Mouse (Mus musculus) heart, embryonic 11.5 days (tissue): ENCODE measurements around the gene Gm20521. TPM values are rescaled to one million over a fixed set of nuclear protein-coding genes. Genes with fewer than 3 reads are reported as not detected.
A peak's percentile ranks its signal among the peaks of the same experiment; 100 is the strongest.

Experiments
- ATAC-seq: fragments of 200-750 bp; cut with Nextera tagmentation; replicated peaks from 2 replicates; pipeline ENCODE4 v1.8.0; 2017; ENCODE audit warnings: moderate library complexity; ENCODE audit not compliant: insufficient number of reproducible peaks, low FRiP score, low TSS enrichment
- H3K27ac ChIP-seq: fragments of 300-500 bp; sonication (generic); 2 replicates; pipeline ENCODE4 v1.5.1; 2014; ENCODE audit warnings: mild to moderate bottlenecking, low read depth, low read length
- H3K27me3 ChIP-seq: fragments of 300-500 bp; sonication (generic); 2 replicates; pipeline ENCODE4 v1.6.1; 2014; ENCODE audit warnings: mild to moderate bottlenecking, low read length, mixed read lengths; ENCODE audit not compliant: control insufficient read depth, insufficient read depth
- H3K36me3 ChIP-seq: fragments of 300-500 bp; sonication (generic); 2 replicates; pipeline ENCODE4 v1.6.1; 2014; ENCODE audit warnings: mild to moderate bottlenecking, low read length, moderate library complexity, mixed read lengths; ENCODE audit not compliant: control insufficient read depth, insufficient read depth
- H3K4me1 ChIP-seq: fragments of 300-500 bp; sonication (generic); 2 replicates; pipeline ENCODE4 v1.6.1; 2014; ENCODE audit warnings: low read length; ENCODE audit not compliant: control insufficient read depth, insufficient read depth
- H3K4me2 ChIP-seq: fragments of 300-500 bp; sonication (generic); 2 replicates; pipeline ENCODE4 v1.6.1; 2014; ENCODE audit warnings: mild to moderate bottlenecking, moderate library complexity
- H3K4me3 ChIP-seq: fragments of 300-500 bp; sonication (generic); 2 replicates; pipeline ENCODE4 v1.5.1; 2014; ENCODE audit warnings: low read depth, low read length
- H3K9ac ChIP-seq: fragments of 300-500 bp; sonication (generic); 2 replicates; pipeline ENCODE4 v1.6.1; 2014; ENCODE audit warnings: mild to moderate bottlenecking, low read depth, low read length, moderate library complexity
- H3K9me3 ChIP-seq: fragments of 300-500 bp; sonication (generic); replicated peaks from 2 replicates; pipeline ENCODE4 v1.6.1; 2016; ENCODE audit warnings: low read length; ENCODE audit not compliant: control insufficient read depth
- WGBS: fragments of 180-500 bp; shearing (Covaris S2); extraction: QIAGEN DNeasy Blood & Tissue Kit; methylation state at CpG from one replicate; pipeline ENCODE4 v1.1.7; 2014; ENCODE audit not compliant: insufficient replicate concordance; 5-methylcytosine and 5-hydroxymethylcytosine counted together
- polyA plus RNA-seq: library from polyadenylated mRNA; unstranded; fragments of >200 nt; fragmentation: Nextera tagmentation; extraction: Ambion mirVana; gene quantifications from 2 replicates; pipeline ENCODE4 v1.2.1, GENCODE M21; 2014

Gm20521 gene
- polyA plus RNA-seq, 1 experiment from 2014 or later: 0.31 TPM

DNA sequence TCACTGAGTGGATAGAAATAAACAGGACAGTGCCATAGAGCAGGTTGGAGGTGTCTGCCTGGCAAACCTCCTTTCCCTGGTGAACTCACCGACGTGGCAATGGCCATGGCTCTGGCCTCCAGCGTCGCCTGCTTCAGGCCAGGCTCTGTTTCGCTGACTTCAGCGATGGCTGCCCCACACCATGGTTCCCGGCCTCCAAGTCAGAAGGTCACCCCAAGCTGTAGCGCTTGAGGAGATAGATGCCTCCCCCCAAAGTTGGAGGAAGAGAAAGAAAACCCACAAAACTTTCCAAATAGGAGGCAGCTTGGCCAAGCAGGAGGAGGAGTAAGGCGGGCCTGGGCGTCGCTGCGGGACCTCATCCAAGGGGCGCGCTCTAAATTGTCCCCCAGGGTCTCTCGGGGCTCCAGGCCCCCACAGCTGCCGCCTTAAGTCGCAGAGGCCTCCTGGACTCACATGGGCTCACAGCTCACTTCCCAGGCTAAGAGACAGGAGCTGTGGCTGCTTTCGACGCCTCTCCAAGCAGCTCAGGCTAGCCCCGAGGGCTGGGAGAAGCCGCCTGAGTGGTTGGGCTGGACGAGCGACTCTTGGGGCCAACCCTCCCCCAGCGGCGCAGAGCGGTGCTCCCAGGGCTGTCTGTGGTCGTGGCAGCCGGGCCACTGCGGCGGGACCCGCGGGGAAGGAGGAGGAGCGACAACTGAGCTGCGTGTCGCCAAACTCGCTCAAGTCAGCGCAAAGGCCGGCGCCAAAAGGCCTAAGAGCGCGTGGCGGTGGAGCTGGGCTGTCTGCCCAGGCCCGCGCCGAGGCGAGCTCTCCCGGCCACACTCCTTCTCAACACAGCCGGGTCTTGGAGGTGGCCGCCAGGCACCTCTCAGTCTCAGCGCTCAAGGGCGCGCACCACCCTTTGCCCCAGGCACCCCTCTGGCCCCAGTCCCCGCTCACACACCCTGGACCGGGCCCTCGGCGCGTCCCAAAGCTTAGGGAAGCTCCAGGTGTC lies 42.4 kb downstream of the Gm20521 start, which contains the start of gene Efs:
Efs (minus strand) TSS at position 778 of the 994 bp plus-strand sequence.
- H3K9me3 ChIP-seq: peaks cover 8% of the 10 kb centered on the region
- peaks cover 4% of the 10 kb centered on the region for H3K36me3 ChIP-seq
- peaks cover 24% of the 10 kb centered on the region for H3K4me1 ChIP-seq
- H3K4me2 ChIP-seq: peak within 1 kb of the TSS; percentile 94
- peak; percentile 50 for ATAC-seq
- peak within 1 kb of the TSS; percentile 43 for H3K4me3 ChIP-seq
- peak within 1 kb of the TSS; percentile 66 for H3K9ac ChIP-seq
- peak within 1 kb of the TSS; percentile 64 for H3K27ac ChIP-seq
- 3% methylated on average over 56 of the region's 57 CpGs for WGBS
- H3K27me3 ChIP-seq: peaks cover 23% of the 10 kb centered on the region

DNA sequence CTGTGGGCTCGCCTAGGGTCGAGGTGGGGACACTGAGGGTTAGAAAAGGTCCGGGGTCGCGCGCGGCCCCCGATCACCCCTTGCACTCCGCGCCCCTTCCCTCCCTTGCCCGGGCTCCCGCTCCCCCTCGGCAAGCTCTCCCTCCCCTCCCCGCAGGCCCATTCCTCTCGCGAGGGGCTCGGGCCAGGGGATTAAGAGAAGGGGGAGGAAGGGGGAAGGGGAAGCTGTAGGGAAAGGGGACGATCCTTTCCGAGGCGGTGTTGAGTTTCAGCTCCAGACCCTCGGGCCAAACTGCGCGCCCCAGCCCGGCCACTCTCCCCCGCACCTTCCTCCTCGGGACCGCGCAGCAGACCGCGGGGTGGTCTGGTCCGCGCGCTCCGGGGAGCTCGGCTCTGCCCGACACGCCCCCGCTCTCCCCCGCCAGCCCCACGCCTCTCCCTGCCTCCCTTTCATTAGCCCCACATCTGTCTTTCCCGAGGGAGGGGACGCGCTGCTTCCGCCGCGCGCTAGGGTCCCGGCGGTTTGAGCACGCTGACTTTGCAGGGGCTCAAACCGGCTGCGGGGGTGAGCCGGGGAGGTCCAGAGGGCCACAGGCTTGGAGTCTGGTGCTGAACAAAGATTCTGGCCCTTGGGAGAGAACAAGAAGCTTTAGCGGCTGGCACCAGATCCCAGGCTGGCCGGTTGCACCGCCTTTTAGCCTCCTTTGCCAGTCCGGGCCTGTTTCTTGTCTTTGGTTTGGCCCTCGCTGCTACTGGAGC lies 43.3 kb downstream of the Gm20521 start:
- no peaks in the 10 kb centered on the region; the same call in 1 of the 2 replicates for H3K9me3 ChIP-seq
- WGBS: 2% methylated on average over 45 of the region's 58 CpGs
- peaks cover 23% of the 10 kb centered on the region for H3K27me3 ChIP-seq
- peak; percentile 50; the same call in 1 of the 2 replicates for ATAC-seq
- peaks cover 24% of the 10 kb centered on the region for H3K4me1 ChIP-seq
- H3K27ac ChIP-seq: peak overlapping the region; percentile 64
- no peaks in the 10 kb centered on the region; the same call in 1 of the 2 replicates for H3K36me3 ChIP-seq
- H3K4me2 ChIP-seq: peak overlapping the region; percentile 94
- peak overlapping the region; percentile 43 for H3K4me3 ChIP-seq
- peak overlapping the region; percentile 66 for H3K9ac ChIP-seq

- Histone ChIP-seq H3K36me3 (no peaks in the 10 kb centered on the region), H3K4me1 (peaks cover 24% of the 10 kb centered on the region), H3K27ac (peak overlapping the region; percentile 64), H3K4me2 (peak overlapping the region; percentile 94), H3K9ac (no peak overlapping the region), H3K9me3 (no peaks in the 10 kb centered on the region), H3K27me3 (peaks cover 23% of the 10 kb centered on the region), H3K4me3 (peak overlapping the region; percentile 43)
- no peak for ATAC-seq
- whole genome bisulfite sequencing: 17% methylated on average over 7 of the region's 7 CpGs
Measured at GRCm38 (mm10) chr14:54927296-54927695, 44.1 kb downstream of the Gm20521 start.

- 56% methylated on average over 5 of the region's 5 CpGs for WGBS
Measured at GRCm38 (mm10) chr14:54929801-54930200, 46.6 kb downstream of the Gm20521 start.

GRCm38 (mm10) chr14:54930431-54930830 lies 47.2 kb downstream of the Gm20521 start:
- 33% methylated on average over 2 of the region's 2 CpGs for WGBS
- Histone ChIP-seq H3K27ac (no peak overlapping the region), H3K4me2 (no peak overlapping the region)

More at GRCm38 (mm10) chr14:54929801-54930200, 46.6 kb downstream of the Gm20521 start:
- no peaks in the 10 kb centered on the region for H3K9me3 ChIP-seq
- H3K27me3 ChIP-seq: peaks cover 23% of the 10 kb centered on the region
- no peak overlapping the region; the same call in 1 of the 2 replicates for H3K9ac ChIP-seq
- no peak overlapping the region for H3K4me2 ChIP-seq
- no peak overlapping the region for H3K4me3 ChIP-seq
- H3K27ac ChIP-seq: no peak overlapping the region
- ATAC-seq: no peak
- H3K36me3 ChIP-seq: no peaks in the 10 kb centered on the region
- H3K4me1 ChIP-seq: peaks cover 13% of the 10 kb centered on the region

GRCm38 (mm10) chr14:54932645-54933150 lies 49.5 kb downstream of the Gm20521 start, which contains the start of gene Il25:
Gene Il25 (plus strand): TSS chr14:54932695.
- Histone ChIP-seq H3K9ac (no peak within 1 kb of the TSS), H3K27me3 (peaks cover 9% of the 10 kb centered on the region), H3K4me3 (no peak within 1 kb of the TSS), H3K4me1 (0 out of 2 replicates have a peak, but pooled peaks cover 4% of the 10 kb centered on the region), H3K4me2 (no peak within 1 kb of the TSS), H3K9me3 (no peaks in the 10 kb centered on the region), H3K36me3 (no peaks in the 10 kb centered on the region), H3K27ac (no peak within 1 kb of the TSS)
- 32% methylated on average over 6 of the region's 6 CpGs for WGBS
- ATAC-seq: no peak

More at GRCm38 (mm10) chr14:54930431-54930830, 47.2 kb downstream of the Gm20521 start:
- H3K4me3 ChIP-seq: no peak overlapping the region
- H3K9me3 ChIP-seq: no peaks in the 10 kb centered on the region
- peaks cover 6% of the 10 kb centered on the region for H3K4me1 ChIP-seq
- H3K36me3 ChIP-seq: no peaks in the 10 kb centered on the region
- H3K9ac ChIP-seq: no peak overlapping the region
- H3K27me3 ChIP-seq: peaks cover 17% of the 10 kb centered on the region
- ATAC-seq: no peak

GRCm38 (mm10) chr14:54935904-54936830 lies 52.9 kb downstream of the Gm20521 start, which contains the start of gene Cmtm5:
Gene Cmtm5 (plus strand): TSS chr14:54936261.
- Histone ChIP-seq H3K27ac (peak within 1 kb of the TSS; percentile 29; the same call in 1 of the 2 replicates), H3K4me1 (0 out of 2 replicates have a peak, but pooled peaks cover 4% of the 10 kb centered on the region), H3K27me3 (no peaks in the 10 kb centered on the region), H3K4me2 (peak within 1 kb of the TSS; percentile 14; the same call in 1 of the 2 replicates), H3K9ac (no peak within 1 kb of the TSS), H3K4me3 (no peak within 1 kb of the TSS), H3K9me3 (no peaks in the 10 kb centered on the region), H3K36me3 (no peaks in the 10 kb centered on the region)
- WGBS: 27% methylated on average over 8 of the region's 8 CpGs
- no peak for ATAC-seq
